Mouse (Mus musculus): Measurements from ENCODE around the gene Map3k5. TPM values are rescaled to one million over a fixed set of nuclear protein-coding genes. Genes with fewer than 3 reads are reported as not detected.

Map3k5 gene
- total and polyA plus RNA-seq, 3 experiments = 2.8 to 36.9 (median 19.9) TPM

DNA sequence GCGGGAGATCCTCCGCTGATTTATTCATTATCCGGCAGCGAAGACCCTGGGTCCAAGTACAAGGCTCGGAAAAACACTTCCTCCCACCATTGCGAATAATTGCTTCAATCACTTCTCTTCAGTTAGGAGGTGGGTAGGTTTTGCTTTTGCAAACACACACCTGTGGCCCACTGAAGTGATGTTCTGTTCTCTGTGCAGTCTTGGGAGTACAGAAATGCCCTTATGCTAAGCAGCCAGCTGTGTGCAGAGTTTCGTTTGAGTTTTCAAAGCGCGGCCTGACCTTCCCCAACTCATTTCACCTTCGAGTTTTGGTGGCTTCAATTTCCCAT lies 987 bp downstream of the Map3k5 start:
- DNase-seq = peak; percentile 36

DNA sequence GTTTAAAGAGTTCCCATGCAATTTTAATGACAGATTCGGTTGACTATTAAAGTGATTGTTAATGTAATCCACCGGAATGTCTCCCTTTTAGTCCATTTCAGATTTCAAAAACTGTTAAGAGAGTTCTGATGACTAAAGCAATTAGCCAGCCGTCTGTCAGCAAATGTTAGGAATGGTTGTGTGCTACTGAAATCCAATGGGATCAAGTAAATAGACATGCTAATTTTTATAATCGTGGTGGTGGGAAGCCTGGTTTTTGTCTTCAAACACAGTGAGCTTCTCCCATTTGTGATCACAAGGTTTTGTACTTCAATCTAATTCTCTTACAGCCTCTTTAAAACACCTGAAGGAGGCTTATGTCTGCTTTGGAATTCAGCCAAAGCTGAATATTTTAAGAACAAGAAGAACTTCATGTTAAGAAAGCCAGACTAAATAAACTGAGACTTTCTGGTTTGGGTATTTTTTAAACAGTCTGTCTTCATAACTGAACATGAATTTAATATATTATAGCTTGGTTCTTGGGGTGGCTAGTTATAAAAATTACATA lies 1.6 kb downstream of the Map3k5 start:
- no peak for DNase-seq

DNA sequence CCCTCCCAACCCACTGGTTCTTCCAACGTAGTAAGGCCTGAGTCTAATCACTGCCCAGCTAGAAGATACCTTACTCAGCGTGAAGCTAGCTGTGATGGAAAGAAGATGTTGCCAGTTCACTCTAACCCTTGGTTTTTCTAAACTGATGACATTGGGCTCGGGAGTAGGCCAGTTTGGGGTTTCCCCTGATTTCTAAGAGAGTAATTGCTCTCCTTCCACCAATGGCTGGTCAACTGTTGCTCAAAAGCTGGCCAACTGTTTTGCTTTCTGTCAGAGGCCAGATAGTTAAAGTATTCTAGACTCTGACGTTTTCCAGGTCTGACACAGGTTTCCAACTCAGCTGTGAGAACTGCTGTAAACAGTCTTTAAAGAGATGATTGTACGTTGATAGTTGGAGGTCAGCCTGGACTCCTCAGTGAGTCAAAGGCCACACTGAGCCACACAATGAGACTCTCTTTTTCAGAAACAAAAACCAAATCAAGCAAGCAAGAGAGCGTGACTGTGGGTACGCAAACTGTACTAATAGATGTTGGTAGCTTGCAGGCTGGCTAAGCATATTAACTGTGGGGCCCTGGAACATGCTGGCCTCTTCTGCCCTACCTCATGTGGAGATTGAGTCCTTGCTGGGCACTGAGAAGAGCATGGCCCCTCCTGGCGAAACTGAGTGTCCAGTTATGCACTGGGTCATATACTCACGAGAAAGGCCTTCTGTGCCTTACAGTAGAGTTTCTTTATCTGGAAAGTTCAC lies 2.9 kb downstream of the Map3k5 start:
- peak; percentile 46 for DNase-seq

DNA sequence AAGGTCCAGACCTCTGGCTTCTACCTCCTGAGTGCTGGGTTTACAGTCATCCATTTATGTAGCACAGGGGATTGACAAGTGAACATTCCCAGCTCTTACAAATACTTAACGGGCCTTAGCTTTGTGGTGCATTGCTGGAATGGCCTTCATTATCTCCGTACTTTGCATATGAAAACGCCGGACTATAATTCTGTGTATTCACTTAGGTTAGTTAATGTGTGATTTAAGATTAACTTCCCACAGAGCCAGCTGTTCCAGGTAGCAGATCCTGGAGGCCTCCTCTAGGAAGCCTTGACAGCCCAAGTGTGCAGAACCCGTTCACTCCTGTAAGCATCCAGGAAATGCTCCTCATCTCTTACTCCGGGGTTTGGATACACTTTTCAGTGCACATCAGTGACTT lies 4.5 kb downstream of the Map3k5 start:
- DNase-seq = no peak

DNA sequence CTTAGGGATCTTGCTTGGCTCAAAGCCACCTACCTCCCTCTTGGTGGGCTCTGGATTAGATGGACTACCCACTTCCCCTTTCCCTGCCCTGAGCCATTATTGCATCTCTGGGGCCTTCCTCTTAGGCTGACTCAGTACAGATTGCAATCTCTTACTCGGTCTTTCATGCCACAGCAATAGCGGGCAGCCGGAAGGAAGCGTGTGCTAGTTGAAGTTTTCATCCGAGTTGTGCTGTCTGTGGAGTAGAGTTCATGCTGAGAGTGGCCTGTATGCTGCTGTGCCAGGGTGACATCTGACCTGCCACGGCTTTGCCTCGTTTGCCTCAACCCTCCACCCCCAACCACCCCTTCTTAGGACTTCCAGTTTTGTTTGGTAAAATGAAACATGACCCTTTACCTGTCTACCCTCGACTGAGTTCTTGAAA lies 5.0 kb downstream of the Map3k5 start:
- peak; percentile 46 for DNase-seq

DNA sequence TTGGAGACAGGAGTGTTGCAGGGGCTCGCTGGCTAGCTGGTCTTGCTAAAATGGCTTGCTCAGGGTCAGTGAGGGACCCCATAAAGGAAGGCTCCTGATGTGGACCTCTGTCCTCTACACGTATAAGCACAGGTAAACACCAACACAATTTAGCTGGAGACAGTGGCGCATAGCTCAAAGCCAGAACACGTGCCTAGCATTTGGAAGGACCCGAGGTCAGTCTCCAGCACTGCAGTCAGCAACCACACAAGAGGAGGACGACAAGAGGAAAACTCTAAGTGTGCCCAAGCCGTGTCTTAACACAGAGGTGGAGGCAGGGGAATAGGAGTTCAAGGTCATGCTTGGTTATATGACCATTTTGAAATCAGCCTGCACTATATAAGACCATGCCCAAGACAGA lies 5.9 kb downstream of the Map3k5 start:
- no peak for DNase-seq

DNA sequence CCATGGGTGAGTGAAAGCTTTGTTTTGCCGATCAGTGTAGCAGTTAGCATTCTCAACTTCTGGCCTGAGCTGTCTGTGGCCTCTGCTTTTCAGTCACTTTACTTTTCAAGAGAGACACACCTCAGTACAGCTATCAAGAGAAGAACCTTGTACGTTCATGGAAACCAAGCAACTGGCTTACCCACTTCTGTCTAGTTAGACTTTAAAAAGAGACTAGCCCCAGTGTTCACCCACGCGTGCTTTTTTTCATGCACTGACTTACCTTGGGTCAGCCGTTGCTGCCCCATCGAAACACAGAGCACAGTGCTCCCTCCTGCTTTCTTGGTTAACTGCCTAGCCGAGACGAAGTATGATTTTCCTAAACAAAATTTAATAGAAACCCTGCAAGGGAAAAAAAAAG lies 6.4 kb downstream of the Map3k5 start:
- no peak for DNase-seq

DNA sequence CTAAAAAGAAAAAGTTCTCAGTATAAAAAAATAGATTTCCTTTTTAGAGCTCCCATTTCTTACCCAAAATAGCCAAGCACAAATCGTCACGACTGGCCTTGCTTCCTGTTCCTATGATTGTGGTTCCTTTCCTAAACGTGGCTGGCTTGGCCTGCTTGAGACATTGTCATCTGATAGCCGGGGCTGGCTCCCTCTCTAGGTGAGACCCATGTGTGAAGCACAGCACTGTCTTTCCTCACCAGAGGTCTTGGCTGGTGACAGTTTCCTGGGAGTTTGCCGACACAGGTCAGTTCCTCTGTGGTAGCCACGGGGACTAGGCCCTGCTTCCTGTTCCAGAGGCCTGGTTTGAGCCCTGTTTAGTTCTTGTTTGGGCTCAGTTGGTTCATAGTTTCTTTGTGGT lies 6.8 kb downstream of the Map3k5 start:
- peak; percentile 29 for DNase-seq

DNA sequence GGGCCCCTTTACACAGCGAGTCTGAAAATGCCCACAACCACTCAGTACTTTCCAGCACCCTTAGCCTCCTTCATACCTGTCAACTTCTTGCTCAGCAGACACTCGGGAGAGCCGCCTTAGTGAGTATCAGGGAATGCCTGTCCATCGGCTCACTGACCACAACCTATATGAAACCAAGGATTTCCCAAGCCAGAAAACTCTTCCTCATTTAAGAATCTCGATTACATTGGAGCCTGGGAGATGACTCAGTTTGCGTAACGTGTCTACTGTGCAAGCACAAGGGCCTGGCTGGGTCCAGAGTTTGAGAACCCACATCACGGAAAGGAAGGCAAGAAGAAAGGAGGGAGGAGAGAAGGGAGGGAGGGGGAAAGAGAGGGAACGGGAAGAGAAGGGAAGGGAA lies 7.6 kb downstream of the Map3k5 start:
- DNase-seq = no peak

DNA sequence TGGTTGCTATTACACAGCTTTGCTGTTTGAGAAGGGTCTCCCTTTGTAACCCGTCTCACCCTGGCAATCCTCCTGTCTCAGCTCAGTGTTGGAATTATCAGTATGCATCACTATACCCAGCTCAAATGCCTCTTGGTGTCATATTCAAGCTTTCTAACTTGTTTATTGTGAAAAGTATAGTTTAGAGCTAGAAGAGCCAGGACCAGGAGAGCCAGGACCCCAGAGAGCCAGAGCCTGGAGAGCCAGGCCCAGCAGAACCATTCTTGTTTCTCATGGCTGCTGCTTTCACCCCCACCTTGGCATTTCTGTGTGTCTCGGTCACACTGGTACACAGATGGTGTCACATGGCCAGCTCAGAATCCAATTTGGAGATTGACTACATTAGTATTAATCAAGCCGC lies 8.3 kb downstream of the Map3k5 start:
- DNase-seq = no peak

DNA sequence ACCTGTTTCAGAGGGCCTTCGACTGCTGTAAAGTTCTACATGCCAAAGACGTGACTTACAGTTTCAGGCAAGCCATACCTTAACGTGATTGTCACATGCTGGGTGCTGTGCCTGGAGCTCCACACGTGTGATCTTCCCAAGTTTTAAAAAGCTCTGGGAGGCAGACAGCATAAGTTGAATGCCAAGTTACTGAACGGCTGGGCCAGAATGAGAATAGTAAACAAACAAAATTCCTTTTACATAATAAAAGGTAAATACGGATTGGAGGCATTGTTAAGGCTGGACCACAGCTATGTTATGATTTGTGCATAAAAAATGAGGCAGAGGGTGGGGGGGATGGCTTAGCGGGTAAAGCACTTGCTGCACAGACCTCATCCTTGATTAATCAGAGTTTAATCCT lies 11.4 kb downstream of the Map3k5 start:
- no peak for DNase-seq

DNA sequence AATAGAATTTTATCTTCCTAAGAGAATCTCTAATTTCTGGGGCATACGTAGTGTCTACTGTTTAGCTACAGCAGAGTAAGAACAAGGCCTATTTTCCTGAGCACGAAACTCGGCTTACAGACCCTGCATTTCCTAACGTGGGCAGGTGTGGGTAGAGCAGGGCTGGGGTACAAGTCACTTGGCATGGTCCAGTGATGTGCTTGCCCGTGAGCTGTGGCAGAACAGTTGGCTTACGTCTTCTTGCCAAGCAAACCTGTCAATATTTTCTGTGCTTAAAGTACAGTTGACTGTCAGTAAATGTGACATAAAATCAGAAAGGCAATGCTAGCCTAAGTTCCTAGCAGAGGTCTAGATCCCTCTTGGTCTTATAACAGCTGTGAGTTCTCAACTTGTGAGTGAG lies 12.4 kb downstream of the Map3k5 start:
- no peak for DNase-seq

DNA sequence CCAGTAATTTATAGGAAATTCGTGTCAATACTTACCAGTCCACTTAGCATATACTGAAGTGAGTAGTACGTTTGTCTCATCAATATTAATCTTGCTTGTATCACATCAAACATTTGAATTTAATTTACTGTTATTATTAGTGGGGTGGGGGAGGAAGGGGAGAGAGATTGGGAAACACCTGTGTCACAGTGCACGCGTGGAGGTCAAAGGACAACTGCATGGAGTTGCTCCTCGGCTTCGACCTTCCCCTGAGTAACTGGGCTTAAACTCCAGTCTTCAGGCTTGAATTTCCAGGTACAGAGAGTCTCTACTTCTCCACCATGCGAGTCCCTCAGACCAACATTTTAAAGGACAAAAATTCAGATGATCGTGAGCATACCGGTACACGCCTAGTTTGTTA lies 13.2 kb downstream of the Map3k5 start:
- no peak for DNase-seq

DNA sequence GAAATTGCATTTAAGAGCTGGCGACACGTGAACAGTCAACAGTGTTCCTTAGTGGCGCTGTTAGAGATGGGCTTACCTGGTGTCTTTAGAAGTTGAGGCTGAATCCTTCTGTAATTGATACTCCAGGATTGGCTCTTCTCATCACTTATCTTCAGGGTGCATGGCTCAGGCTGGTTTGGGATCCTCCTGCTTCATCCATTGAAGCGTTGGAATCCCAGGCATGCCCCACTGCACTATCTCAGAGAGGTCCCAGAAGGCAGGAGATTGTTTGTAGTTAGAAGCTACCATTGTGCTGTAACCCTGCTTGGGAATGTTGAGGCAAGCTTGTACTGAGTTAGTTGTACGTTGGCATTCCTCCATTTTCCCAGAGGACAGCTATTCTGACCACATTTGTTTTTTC lies 13.6 kb downstream of the Map3k5 start:
- no peak for DNase-seq

DNA sequence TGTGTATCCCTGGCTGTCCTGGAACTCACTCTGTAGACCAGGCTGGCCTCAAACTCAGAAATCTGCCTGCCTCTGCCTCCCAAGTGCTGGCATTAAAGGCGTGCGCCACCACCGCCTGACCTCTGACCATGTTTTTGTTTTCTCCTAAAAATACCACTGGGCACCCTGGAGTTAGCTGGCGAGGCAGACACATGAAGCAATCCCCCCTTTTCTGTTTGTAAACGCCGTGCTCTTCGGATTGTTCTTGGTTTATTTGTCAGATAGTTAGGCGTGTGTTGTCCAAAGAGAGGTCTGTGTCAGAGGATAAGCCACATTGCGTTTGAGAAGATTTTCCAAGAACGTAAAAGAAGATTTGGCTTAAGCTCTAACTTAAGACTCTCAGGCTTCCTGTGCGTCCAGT lies 14.1 kb downstream of the Map3k5 start:
- DNase-seq = no peak

DNA sequence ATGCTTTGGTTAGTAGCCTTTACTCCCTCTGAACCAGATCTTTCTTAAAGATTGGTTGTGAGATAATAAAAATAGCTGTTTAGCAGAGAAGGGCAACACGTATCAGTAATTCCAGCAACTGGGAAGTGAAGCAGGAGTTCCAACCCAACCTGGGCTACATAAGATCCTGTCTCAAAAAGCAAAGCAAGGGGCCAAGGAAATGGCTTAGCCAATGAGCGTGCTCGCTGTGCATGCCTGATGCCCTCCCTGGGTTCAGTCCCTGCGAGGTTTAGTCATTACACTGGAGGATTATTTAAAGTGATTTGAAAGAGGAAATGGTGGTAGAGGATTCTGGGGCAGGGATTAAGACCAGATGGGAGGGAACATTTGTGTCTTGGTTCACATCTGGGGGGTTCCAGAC lies 14.8 kb downstream of the Map3k5 start:
- DNase-seq = no peak

DNA sequence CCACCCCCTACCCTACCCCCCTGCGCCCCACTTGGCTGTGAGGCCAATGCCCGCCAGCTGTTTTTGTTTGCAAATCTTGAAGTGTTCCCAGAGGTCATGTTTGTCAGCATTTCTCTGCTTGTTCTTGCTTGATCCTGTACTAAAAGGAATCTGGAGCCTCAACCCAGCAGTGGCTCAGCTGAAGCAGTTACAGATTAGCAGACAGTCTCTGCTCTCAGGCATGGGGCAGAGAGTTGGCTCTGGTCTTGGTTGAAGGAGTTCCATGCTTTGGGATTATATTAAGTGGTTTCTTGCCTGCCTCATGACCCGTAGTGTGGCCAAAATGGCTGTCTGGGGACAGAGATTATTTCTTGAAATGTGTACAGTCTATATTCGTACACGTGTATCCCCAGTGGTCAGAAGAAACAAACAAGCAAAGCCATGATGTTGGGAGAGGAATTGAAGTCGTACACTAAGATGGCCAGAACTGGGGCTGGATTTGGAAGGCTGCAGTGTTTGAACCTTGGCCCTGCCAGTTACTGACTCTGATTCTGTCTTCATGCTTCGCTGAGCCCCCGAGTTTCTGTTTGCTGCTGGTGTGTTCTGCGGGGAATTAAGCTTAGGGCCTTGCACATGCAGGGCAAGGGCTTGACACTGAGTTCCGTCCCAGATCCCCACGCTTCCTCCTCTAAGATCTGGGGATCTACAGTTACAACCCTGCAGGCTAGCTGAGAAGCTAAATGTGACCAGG lies 18.9 kb downstream of the Map3k5 start:
- no peak for DNase-seq

DNA sequence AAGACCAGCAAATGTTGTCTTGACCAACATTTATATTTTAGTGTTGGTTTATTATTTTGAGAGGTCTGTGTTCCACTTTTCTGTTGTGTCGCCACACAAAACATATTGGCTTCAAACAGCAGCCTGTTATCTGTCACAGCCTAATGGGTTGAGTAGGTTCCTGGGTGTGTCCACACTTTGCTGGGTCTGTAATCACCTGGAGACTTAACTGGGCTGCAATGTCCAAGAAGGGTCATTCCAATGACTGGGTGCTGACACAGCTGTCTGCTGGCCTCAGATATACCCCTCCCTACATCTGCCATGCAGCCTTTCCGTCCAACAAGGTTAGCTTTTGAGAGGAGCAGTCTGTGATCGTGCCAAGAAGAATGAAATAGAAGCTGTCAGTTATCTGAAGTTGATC lies 20.3 kb downstream of the Map3k5 start:
- no peak for DNase-seq

DNA sequence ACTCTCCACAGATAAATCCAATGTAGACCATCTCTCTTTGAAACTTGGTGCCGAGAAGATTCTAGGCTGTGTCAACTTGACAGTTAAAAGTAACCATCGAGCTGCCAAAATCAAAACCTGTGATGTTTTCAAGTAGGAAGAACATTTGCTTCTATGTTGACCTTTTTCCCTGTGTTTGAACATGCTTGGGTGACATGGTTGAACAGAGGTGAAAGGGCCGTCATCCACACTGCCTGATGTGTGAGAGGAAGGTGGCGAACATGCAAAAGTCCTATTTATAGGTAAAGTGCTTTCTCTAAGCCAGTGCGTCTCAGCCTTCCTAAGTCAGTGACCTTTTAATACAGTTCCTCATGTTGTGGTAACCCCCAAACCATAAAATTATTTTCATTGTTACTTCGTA lies 21.5 kb downstream of the Map3k5 start:
- DNase-seq = no peak

DNA sequence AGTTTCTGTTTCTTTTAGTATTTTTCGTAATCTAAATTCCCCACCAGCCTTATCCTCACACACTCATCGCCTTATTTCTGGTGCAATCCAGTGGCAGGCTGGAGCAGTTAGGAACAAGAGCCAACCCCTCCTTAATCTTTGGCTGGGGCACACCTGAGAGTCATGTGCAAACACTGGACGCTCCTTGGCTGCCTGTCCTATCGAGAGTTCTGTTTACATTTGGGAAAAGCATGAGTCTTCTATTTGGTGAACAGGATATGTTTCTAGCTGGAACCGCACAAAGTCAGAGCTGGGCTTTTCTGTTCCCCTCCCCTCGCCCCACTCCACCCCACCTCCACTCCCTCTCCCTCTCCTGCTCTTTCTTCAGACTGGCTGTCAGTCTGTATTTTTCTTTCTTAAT lies 22.5 kb downstream of the Map3k5 start:
- DNase-seq = no peak

DNA sequence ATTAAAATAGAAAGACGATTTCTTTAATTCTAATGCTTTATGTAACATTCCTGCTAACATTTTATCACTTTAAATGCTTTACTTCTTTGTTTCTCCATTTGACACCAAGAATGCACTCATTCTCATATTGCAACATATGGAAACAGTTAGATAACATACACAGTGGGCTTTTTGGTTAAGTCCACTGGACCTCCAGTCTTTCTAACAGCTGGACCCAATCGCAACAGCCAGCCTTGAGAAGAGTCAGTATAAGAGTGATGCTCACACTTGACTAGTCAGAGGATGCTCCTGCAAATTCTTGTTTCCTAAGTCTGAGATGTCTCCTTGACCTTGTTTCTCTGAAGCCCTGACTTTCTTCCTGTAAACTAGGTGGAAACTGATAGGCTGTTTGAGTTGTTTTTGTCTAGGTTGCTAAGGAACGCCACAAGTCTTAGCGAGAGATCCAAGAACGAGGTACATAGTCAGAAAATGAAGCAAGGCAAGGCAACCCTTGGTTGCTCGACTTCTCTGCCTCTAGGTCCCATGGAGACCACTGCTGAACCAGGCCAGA lies 26.6 kb downstream of the Map3k5 start:
- DNase-seq = no peak

DNA sequence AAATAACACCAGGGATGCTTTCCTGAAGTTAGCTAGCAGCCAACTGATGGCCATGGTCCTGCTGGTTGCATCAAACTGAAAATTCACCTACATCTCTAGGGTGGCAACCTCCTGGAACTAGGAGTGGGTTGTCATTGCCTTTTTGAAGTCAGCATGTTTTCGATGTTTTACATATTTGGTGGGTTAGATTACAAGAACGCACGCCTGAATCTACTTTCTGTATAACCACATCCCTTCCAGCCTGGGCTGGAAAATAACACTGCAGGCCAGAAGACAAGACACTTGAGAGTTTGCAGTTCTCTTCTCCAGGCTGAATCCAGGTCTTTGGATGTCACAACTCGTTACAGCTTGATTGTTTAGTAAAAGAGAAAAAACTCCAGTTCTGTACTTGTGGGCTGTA lies 28.5 kb downstream of the Map3k5 start:
- DNase-seq = no peak

DNA sequence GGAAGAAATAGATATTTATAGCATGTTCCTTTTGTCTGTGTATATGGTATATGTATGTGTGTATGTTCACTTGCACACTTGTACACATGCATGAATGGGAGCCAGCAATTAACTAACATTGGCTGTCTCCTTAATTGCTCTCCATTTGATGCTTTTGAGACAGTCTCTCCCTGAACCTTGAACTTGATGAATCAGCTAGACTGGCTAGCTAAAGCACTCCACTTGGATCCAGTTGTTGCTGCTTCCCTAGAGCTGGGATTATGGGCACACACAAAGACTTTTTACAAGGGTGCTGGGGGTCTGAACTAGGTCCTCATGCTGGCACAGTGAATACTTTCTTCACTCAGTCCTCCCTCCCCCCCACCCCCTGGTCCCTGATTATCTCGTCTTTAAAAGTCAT lies 28.9 kb downstream of the Map3k5 start:
- DNase-seq = peak; percentile 23

DNA sequence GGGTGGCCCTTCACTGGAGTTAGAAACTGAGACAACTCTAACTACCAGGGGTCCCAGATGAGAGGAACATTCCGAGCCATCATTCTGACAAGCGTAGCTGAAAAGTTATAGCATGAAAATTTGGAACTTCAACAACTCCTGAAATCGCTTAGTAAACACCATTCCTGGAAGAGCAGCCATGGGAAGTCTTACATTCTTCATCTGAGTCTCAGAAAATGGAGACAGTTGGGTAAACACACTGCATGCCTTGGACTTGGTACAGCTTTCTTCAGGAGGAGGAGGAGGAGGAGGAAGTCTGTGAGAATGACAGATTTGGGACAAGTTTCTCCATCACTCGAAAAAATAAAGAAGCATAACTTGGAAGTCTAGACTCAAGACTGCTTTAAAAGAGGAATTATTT lies 29.8 kb downstream of the Map3k5 start:
- DNase-seq = no peak

Data from adrenal gland, adult 2 months (tissue).